Mouse (Mus musculus) heart, adult 2 months (tissue): ENCODE measurements around the gene Fmc1. TPM values are rescaled to one million over a fixed set of nuclear protein-coding genes. Genes with fewer than 3 reads are reported as not detected.

Experiments used
- DNase-seq, 2 experiments: peaks; one replicate each; pipeline ENCODE4 v3.0.0; 2021
- H3K27ac ChIP-seq: fragments of 200-600 bp; 2 replicates; pipeline ENCODE4 v1.8.1; 2022
- H3K27me3 ChIP-seq: fragments of 200-500 bp; 2 replicates; pipeline ENCODE4 v1.6.1; 2012; ENCODE audit warnings: mild to moderate bottlenecking, low read length, inconsistent platforms, mixed read lengths; ENCODE audit not compliant: control insufficient read depth, insufficient read depth
- H3K36me3 ChIP-seq: fragments of 200-500 bp; 2 replicates; pipeline ENCODE4 v1.6.1; 2012; ENCODE audit warnings: low read length, inconsistent platforms; ENCODE audit not compliant: control insufficient read depth, insufficient read depth
- H3K4me1 ChIP-seq: fragments of 200-500 bp; 2 replicates; pipeline ENCODE4 v1.6.1; 2011; ENCODE audit warnings: low read length; ENCODE audit not compliant: control insufficient read depth, insufficient read depth
- H3K4me3 ChIP-seq: fragments of 200-600 bp; 2 replicates; pipeline ENCODE4 v1.8.1; 2022
- H3K79me2 ChIP-seq: fragments of 200-500 bp; replicated peaks from 2 replicates; pipeline ENCODE4 v1.6.1; 2012; ENCODE audit warnings: mild to moderate bottlenecking, inconsistent platforms, low read length, moderate library complexity, mixed read lengths; ENCODE audit not compliant: control insufficient read depth, insufficient read depth
- H3K9ac ChIP-seq: fragments of 200-500 bp; 2 replicates; pipeline ENCODE4 v1.6.1; 2012; ENCODE audit warnings: low read depth, mild to moderate bottlenecking, control low read depth, inconsistent platforms, low read length, mixed read lengths
- CTCF ChIP-seq: fragments of 200-600 bp; IDR thresholded peaks from 2 replicates; pipeline ENCODE4 v1.8.1; 2022; ENCODE audit warnings: antibody characterized with exemption, mild to moderate bottlenecking, moderate library complexity
- EP300 ChIP-seq: fragments of 200-500 bp; IDR thresholded peaks from 2 replicates; pipeline ENCODE4 v1.6.1; 2011; ENCODE audit warnings: low read depth, low read length, control low read depth; ENCODE audit not compliant: insufficient read depth
- POLR2A ChIP-seq: fragments of 200-500 bp; IDR thresholded peaks from 2 replicates; pipeline ENCODE4 v1.6.1; 2011; ENCODE audit warnings: mild to moderate bottlenecking, low read depth, low read length, control low read depth; ENCODE audit not compliant: insufficient read depth
- WGBS: fragments of 180-500 bp; shearing (Covaris S2); methylation state at CpG from one replicate; pipeline ENCODE4 v1.1.7; 2018; 5-methylcytosine and 5-hydroxymethylcytosine counted together
- intact Hi-C: fragments of 180-260 bp; cut with DNase I; formaldehyde crosslinking; loops from one replicate; pipeline ENCODE4 v1.15.1; 2025
- polyA plus RNA-seq: library from polyadenylated mRNA; depleted of rRNA; stranded (reverse); fragments of >200 nt; gene quantifications from 2 replicates; pipeline ENCODE4 v1.2.3, GENCODE M21; 2012
- total RNA-seq, 2 experiments: library from RNA; stranded (reverse); gene quantifications; 2 replicates each; pipeline ENCODE4 v1.2.3; 2021

The Fmc1 gene
- total and polyA plus RNA-seq, 3 experiments: 221 to 493 (median 266) TPM

GRCm38 (mm10) chr6:38550250-38551061 lies 17.2 kb downstream of the Fmc1 start:
- TF ChIP-seq EP300: no peak
- TF ChIP-seq CTCF: no peak
- TF ChIP-seq POLR2A: peak; percentile 76
- Histone ChIP-seq H3K4me3 (peak overlapping the region; percentile 64), H3K36me3 (peaks cover 10% of the 10 kb centered on the region), H3K4me1 (peaks cover 4% of the 10 kb centered on the region), H3K27ac (peak overlapping the region; percentile 97), H3K27me3 (no peaks in the 10 kb centered on the region), H3K79me2 (peaks cover 3% of the 10 kb centered on the region), H3K9ac (peak overlapping the region; percentile 87)
- intact Hi-C loops: loop anchor here (1.0 kb wide), 1 partner anchor 16 kb away; no protein-coding TSS in a partner anchor
- DNase-seq: peak in 1 of 2 experiments; percentile 88
- WGBS: under 1% methylated on average over 28 of the region's 28 CpGs

GRCm38 (mm10) chr6:38551062-38551988 lies 18.0 kb downstream of the Fmc1 start, which contains the start of gene Luc7l2:
TSS of gene Luc7l2 (plus strand) at chr6:38551334.
- intact Hi-C loops: no loop called here
- under 1% methylated on average over 94 of the region's 98 CpGs for WGBS

GRCm38 (mm10) chr6:38551989-38552635 lies 18.8 kb downstream of the Fmc1 start:
- H3K27me3 ChIP-seq: no peaks in the 10 kb centered on the region
- WGBS: under 1% methylated on average over 32 of the region's 32 CpGs
- DNase-seq: peak; percentile 99
- intact Hi-C loops: no loop called here
- peak overlapping the region; percentile 64 for H3K4me3 ChIP-seq
- H3K79me2 ChIP-seq: peaks cover 3% of the 10 kb centered on the region
- TF ChIP-seq EP300: no peak
- TF ChIP-seq CTCF: no peak
- peak; percentile 73 for TF ChIP-seq POLR2A
- H3K4me1 ChIP-seq: peaks cover 5% of the 10 kb centered on the region
- peak overlapping the region; percentile 79 for H3K9ac ChIP-seq
- H3K27ac ChIP-seq: peak overlapping the region; percentile 97
- H3K36me3 ChIP-seq: peaks cover 17% of the 10 kb centered on the region

More at GRCm38 (mm10) chr6:38551062-38551988, 18.0 kb downstream of the Fmc1 start, which contains the start of gene Luc7l2:
- Histone ChIP-seq H3K4me1 (peaks cover 4% of the 10 kb centered on the region), H3K27me3 (no peaks in the 10 kb centered on the region), H3K9ac (peak within 1 kb of the TSS; percentile 88), H3K79me2 (peaks cover 3% of the 10 kb centered on the region), H3K27ac (peak within 1 kb of the TSS; percentile 97), H3K36me3 (peaks cover 15% of the 10 kb centered on the region), H3K4me3 (peak within 1 kb of the TSS; percentile 64)
- DNase-seq: peak; percentile 94 to 97
- TF ChIP-seq POLR2A: peak; percentile 77
- no peak for TF ChIP-seq CTCF
- TF ChIP-seq EP300: no peak; the same call in 1 of the 2 replicates

GRCm38 (mm10) chr6:38552636-38553000 lies 19.3 kb downstream of the Fmc1 start:
- Histone ChIP-seq H3K4me3 (peak overlapping the region; percentile 64), H3K36me3 (peaks cover 22% of the 10 kb centered on the region), H3K79me2 (peaks cover 3% of the 10 kb centered on the region), H3K27ac (peak overlapping the region; percentile 97), H3K4me1 (peaks cover 5% of the 10 kb centered on the region), H3K9ac (no peak overlapping the region), H3K27me3 (no peaks in the 10 kb centered on the region)
- DNase-seq: no peak
- no peak for TF ChIP-seq POLR2A
- no peak for TF ChIP-seq CTCF
- TF ChIP-seq EP300: no peak
- 6% methylated on average over 5 of the region's 5 CpGs for WGBS
- intact Hi-C loops: no loop called here

- intact Hi-C loops: no loop called here
- DNase-seq: no peak
- H3K36me3 ChIP-seq: peaks cover 24% of the 10 kb centered on the region
- H3K4me1 ChIP-seq: no peaks in the 10 kb centered on the region
- no peak overlapping the region for H3K9ac ChIP-seq
- H3K4me3 ChIP-seq: no peak overlapping the region
- no peak for TF ChIP-seq EP300
- TF ChIP-seq CTCF: no peak
- TF ChIP-seq POLR2A: no peak
- H3K27me3 ChIP-seq: no peaks in the 10 kb centered on the region
- no peaks in the 10 kb centered on the region; the same call in 1 of the 2 replicates for H3K79me2 ChIP-seq
- WGBS: 71% methylated on average over 2 of the region's 2 CpGs
- no peak overlapping the region for H3K27ac ChIP-seq
Measured at GRCm38 (mm10) chr6:38576096-38576495, 42.8 kb downstream of the Fmc1 start.
